Mouse (Mus musculus) ES-Bruce4 (cell line): ENCODE measurements around the gene Gm20489.

ENCODE experiments used
- CTCF ChIP-seq: IDR thresholded peaks from one replicate; pipeline ENCODE4 v1.8.1; 2011; ENCODE audit warnings: low read depth, low read length
- EP300 ChIP-seq: IDR thresholded peaks from 2 replicates; pipeline ENCODE4 v1.6.1; 2011; ENCODE audit warnings: low read depth, low read length; ENCODE audit not compliant: insufficient read depth

DNA sequence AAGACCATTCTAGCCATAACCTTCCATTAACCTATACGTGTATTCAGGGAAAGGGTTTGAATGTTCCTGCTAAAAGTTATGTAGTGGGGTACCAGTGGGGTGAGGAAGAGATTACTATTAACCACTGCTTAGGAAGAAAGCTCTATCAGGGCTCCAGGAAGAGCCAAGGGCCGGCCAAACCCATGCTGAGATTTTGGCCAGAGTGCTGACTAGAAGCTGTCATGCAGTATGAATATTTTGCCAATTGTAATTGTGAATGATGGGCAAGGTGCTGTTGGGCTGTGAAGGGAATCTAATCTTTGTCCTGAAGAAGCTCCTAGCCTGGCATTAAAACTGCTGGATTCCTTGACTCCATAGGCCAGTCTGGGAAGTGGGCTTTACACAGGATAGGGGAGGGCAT is 35.8 kb upstream of the Gm20489 start:
- TF ChIP-seq EP300 (no peak), CTCF (no peak)
